Mouse (Mus musculus) brain, embryonic 18.5 days (tissue): Measurements from ENCODE around the gene Hyal1.
A peak's percentile ranks its signal among the peaks of the same experiment; 100 is the strongest.

Experiments used
- DNase-seq: peaks from one replicate; pipeline ENCODE4 v3.0.0-alpha.2; 2012; ENCODE audit warnings: low read depth, low spot score

Hyal1 gene

GRCm38 (mm10) chr9:107617461-107617860, 40.7 kb downstream of the Hyal1 start:
- no peak for DNase-seq

GRCm38 (mm10) chr9:107618098-107618497, 41.4 kb downstream of the Hyal1 start:
- no peak for DNase-seq

GRCm38 (mm10) chr9:107618778-107619545, 42.2 kb downstream of the Hyal1 start:
- DNase-seq: no peak

- no peak for DNase-seq
Measured at GRCm38 (mm10) chr9:107619546-107619879, 42.8 kb downstream of the Hyal1 start.

- DNase-seq: no peak
Measured at GRCm38 (mm10) chr9:107620954-107621353, 44.2 kb downstream of the Hyal1 start.

DNA sequence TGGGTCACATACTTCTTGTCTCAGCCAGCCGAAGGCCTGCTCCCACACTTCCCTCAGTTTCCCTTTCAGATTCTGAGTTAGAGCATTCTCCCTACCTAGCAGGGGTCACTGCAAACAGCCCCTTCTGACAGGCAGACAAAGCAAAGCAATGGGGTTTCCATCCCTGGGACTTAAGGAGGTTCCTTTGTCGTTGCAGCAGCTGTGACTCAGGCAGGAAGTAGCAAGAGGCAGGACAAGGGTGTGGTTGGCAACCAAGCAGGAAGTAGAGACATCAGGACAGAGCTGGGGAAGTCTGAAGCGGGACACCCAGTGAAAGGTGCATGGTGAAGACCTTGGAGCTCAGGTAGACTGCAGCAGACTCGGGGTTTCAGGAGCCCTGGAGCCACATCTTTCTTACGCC, 47.8 kb downstream of the Hyal1 start:
- DNase-seq: no peak

DNA sequence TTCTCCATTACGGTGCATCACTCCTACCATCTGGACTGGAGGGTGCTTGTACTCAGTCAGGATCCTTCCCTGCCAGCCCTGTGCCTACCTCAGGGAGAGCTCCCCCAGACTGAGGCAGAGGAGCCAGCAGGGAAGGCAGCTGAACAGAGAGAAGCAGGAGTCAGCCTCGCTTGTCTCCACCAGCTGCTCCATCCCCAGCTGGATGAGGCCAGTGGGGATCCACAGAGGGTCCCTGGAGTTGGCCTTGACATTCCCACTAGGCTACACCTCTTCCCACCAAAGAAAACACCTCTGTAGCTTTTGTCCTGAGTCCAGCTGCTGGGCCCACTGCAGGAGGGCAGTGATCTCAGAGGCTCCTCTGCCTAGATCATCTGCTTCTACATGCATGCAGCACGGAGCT, 48.2 kb downstream of the Hyal1 start:
- no peak for DNase-seq

DNA sequence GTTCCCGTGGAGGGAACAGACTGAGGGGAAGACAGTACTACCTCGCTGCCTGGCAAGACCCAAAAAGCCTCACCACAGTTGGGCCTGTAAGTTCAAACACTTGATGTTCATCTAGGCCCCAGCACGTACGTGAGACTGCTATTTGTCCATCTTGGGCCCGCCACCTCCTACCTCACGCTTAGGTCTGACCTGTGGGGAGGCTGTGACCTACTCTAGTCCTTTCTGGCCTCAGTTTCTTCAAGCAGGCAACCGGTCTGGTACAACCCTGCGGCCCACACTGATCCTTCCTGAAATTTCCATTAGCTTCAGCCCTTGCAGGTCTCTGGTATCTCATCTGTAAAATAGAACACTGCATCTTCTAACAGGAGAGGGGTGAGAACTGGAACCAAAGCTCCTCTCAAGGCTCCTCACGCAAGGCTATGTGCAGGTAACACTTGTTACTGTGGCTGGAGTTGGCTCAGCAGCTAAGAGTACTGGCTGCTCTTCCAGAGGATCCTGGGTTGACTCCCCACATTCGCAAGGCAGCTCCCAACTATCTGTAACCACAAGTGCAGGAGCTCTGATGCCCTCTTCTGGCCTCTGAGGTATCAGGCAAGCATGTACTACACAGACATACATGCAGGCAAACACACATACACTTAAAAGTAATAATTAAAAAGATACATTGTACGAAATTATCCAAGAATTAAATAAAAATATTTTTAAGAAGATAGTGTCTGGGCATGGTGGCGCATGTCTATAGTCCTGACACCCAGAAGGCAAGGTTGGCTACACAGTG, 48.8 kb downstream of the Hyal1 start:
- DNase-seq: no peak

GRCm38 (mm10) chr9:107626158-107626843, 49.6 kb downstream of the Hyal1 start:
- DNase-seq: no peak

DNA sequence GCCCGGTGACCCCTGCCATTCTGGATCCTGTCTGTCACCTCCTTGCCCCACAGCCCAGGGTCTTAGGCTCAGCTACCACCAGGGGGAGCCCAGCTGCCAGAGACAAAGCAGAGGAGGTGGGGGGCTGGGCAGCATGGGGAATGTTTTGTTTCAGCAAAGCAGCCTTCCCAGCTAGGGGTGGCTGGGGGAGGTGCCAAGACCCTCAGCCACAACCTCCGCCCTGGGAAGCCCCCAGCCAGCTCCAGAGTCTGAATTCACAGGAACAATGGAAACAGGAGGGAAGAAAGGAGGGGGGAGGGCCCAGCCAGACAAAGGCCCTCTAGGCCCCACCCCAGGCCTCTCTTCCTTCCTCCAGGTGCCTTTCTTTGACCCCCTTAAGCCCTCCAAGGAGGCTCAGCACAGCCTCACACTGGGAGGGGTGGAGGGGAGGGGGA, 50.1 kb downstream of the Hyal1 start:
- peak; percentile 72 for DNase-seq

- no peak for DNase-seq
Measured at GRCm38 (mm10) chr9:107627387-107628255, 50.9 kb downstream of the Hyal1 start.

DNA sequence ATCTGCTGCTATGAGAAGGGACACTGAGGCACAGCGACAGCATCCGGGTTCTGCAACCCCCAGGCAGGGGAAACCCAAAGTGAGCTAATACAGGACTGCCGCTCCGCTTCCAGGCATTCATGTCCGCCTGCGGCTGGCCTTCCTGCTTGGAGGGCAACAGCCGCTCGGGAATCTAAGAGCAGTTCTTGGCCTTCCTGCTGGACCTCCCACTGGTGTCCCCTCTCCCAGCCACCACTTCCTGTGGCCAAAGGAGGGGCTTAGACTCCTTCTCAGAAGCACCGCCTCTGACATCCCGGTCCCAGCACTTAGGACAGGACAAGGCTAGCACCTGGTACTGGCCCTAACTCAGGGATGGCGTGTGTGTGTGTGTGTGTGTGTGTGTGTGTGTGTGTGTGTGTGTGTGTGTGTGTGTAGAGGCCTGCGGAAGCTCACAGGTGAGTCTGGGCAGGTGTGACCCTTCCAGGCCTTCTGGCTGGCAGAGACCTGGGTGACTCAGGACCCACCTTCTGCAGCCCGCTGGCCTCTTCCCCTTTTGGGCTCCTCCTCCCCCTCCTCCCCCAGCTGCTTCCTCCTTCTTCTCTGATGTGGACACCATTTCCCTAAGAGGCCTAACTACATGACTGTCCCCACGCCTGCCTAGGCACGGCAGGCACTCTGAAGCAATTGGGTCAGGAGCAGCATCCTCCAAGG, 52.1 kb downstream of the Hyal1 start:
- DNase-seq: no peak

GRCm38 (mm10) chr9:107629411-107629730, 52.6 kb downstream of the Hyal1 start:
- no peak for DNase-seq

DNA sequence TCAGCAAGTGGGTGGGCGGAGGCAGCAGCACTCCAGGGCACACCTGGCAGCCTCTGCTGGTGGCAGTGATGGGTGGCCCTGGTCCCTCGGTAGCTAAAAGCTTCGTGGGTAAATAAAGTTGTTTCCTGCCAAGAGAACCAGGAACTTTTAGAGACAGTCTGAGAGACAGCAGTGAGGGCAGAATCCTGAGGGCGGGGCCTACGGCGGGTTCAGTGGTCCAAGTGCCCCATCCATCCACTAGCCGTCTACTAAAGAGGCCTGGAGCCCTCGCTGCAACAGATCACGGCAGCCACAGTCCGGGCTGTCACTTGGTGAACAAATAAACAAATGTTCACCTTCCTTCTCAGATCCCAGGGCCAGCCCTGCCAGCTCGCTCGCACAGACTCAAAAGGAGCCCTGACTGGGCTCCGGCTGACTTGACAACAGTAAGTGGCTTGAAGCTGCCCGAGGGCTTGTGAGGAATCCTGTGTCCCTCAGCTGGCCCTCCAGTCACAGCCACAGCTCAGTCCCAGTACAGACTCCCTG, 53.2 kb downstream of the Hyal1 start:
- DNase-seq: no peak

GRCm38 (mm10) chr9:107630576-107630975, 53.8 kb downstream of the Hyal1 start:
- no peak for DNase-seq
